Mouse (Mus musculus) layer of hippocampus, postnatal 10 days (tissue): ENCODE measurements at regions not wholly inside any gene's neighbourhood (a gene's known extent, or its start where the extent isn't known, plus 50 kb on each side); places are given as distances from the start of the nearest gene placed in this dataset.
A peak's percentile ranks its signal among the peaks of the same experiment; 100 is the strongest.

Experiments
- DNase-seq, 2 experiments: peaks; one replicate each; pipeline ENCODE4 v3.0.0; 2021; ENCODE audit warnings: low spot score in 2 of 2

GRCm38 (mm10) chr1:106086687-106087086 is 84.9 kb upstream of the Phlpp1 start:
- no peak for DNase-seq

GRCm38 (mm10) chr1:106092909-106093557 is 78.5 kb upstream of the Phlpp1 start:
- no peak for DNase-seq

GRCm38 (mm10) chr1:106093813-106094212 is 77.7 kb upstream of the Phlpp1 start:
- DNase-seq, result no peak

- DNase-seq, result peak; percentile 32 to 56
Measured at GRCm38 (mm10) chr1:106096324-106096723, 75.2 kb upstream of the Phlpp1 start.

- DNase-seq, result no peak
Measured at GRCm38 (mm10) chr1:106097177-106097576, 74.4 kb upstream of the Phlpp1 start.

GRCm38 (mm10) chr1:106100611-106101010 is 70.9 kb upstream of the Phlpp1 start:
- no peak for DNase-seq

- DNase-seq, result no peak
Measured at GRCm38 (mm10) chr1:106102537-106102936, 69.0 kb upstream of the Phlpp1 start.

GRCm38 (mm10) chr1:106109081-106109480 is 62.5 kb upstream of the Phlpp1 start:
- no peak for DNase-seq
